Mouse (Mus musculus): ENCODE measurements around the gene Actl6a.
"Not testable (repeated sequence)": the region's sequence is repeated elsewhere in the genome, so short reads cannot be mapped to it uniquely, and the experiment has no call there.

Actl6a gene

DNA sequence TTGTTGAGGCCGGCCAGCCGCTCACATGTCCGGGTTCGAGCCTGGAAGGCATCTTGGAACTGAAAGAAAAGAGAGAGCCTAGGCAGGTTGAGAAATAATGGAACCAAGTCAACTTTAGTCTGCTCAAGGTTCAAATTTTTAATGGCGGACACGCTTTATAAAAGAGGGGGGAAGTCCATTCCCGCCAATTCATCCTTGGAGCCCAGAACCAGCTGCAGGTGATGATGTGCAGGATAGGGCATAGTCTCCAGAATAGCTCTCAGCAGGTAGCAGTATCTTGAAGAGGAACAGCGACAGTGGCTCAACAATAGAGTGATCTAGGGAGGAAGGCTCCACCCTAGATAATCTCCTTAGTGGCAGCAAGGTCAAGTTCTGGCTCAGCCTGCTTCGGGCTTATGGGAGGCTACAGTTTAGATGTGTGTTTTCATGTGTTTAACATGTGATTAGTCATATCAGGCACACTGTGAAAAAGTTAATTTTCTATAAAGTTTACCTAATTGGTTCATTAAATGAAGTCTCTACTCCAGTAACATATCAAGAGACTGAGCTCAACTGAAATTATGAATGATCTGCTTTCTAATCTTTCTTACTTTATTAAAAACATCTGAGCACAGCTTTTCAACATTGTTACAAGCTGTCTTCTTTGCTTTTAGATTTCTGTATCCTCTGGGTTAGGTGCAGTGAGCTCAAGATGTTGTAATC lies at the start of gene Actl6a:
Gene Actl6a (plus strand): TSS at position 652 of the 702 bp plus-strand sequence.
- not testable (repeated sequence) for DNase-seq (ENCODE audit: low read depth)

GRCm38 (mm10) chr3:32656398-32656994 lies 49.6 kb upstream of the Actl6a start:
- peak; percentile 80 for DNase-seq (ENCODE audit: low read depth)

- DNase-seq (ENCODE audit: low read depth): no peak
Measured at GRCm38 (mm10) chr3:32658401-32658800, 47.7 kb upstream of the Actl6a start.

GRCm38 (mm10) chr3:32658821-32659220 lies 47.3 kb upstream of the Actl6a start:
- DNase-seq (ENCODE audit: low read depth): peak; percentile 22

DNA sequence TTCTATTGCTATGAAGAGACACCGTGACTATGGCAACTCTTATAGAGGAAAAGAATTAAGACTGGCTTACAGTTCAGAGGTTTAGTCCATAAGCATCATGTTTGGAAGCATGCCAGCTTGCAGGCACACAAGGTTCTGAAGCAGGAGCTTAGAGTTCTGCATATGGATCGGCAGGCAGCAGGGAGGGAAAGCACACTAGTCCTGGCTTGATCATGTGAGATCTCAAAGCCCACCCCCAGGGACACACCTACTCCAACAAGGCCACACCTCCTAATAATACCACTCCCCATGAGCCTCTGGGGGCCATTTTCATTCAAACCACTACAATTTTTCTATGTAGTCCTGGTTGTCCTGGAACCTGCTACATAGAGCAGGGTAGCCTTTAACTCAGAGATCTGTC lies 46.6 kb upstream of the Actl6a start:
- DNase-seq (ENCODE audit: low read depth): no peak

GRCm38 (mm10) chr3:32660276-32660675 lies 45.8 kb upstream of the Actl6a start:
- peak; percentile 29 for DNase-seq (ENCODE audit: low read depth)

GRCm38 (mm10) chr3:32660831-32661555 lies 45.1 kb upstream of the Actl6a start:
- peak; percentile 21 for DNase-seq (ENCODE audit: low read depth)

DNA sequence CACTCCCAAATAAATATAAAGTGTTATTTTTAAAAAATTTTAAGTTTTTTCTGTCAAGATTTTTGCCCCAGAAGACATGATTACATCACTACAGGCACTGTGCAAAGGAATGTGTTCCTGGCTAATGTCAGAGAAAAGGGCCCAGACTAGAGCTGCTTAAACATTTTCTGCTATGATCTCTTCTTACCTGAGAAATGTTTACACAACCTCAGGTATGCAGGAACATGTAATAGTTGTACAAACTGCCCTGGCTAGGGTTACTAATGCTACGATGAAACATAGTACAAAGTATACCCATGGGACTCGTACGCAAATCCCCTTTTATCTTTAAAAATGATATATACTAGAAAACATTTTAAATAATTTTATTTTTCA lies 44.6 kb upstream of the Actl6a start:
- DNase-seq (ENCODE audit: low read depth): no peak

DNA sequence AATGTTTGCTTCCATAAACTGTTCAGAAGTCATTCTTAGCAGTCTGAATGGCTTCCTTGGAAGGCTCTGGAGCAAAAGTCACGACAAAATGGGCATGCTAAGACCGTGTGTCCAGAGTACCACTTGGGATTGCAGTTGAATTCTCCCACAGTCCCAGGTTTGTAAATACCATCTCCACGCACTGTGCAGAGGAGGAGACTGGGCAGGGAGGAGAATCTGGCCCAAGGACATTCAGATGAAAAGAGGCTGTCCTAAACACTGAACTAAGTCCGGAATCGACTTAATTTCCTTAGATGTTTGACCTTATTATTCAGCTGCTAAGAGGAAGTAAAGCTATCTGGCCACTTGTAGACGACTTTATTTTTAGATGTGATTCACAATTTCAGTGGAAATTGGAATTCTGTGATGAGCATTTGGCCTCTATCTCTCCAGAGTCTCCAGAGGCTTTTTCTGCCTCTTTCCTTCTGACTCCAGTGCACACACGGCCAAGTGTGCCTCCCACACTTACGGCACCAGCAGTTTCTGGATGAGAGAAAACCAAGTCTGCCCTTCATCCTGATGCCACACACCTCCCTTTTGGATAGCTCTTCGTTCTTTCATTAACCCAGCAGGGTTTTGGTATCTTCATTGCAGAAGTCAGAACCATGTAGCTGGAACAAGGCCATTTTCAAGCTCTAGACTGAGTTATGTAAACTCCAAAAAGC lies 37.7 kb upstream of the Actl6a start:
- no peak for DNase-seq (ENCODE audit: low read depth)

DNA sequence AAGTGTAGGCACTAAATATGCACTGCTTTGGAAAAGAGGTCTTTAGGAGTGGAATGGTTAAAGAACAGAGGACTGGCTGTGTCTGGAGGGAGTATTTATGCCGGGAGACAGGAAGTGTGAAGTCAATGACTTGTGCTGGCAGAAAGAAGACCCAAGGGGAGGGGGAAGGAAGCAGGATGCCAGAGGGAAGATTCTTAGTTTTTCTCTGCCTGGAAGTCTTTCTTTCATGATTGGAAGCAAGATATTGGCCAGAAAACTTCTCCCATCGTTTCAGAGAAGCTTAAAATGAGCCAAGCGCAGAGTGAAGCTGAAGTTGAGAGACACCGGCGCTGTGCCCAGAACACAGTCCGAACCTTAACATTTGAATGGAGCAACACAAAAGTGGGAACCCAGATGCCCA lies 36.9 kb upstream of the Actl6a start:
- no peak for DNase-seq (ENCODE audit: low read depth)

- no peak for DNase-seq (ENCODE audit: low read depth)
Measured at GRCm38 (mm10) chr3:32670196-32670595, 35.9 kb upstream of the Actl6a start.

DNA sequence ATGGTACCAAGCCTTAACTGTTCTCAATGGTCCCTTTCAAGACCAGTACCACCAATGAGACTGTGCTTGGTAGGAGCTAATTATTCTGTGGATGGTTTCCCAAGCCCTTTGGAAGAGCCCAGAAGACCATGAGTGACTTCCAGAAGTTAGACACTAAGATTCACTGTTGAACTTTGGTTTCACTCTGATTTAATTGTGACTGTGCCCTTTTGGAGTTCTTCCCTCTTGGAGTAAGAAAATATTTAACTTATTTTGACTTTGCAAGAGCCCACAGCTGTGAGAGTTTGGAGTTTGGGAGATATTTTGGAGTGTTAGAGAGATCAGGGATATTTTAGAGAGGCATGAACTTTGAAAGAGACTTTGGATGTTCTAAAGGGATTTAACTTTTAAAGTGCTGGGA lies 32.9 kb upstream of the Actl6a start:
- no peak for DNase-seq (ENCODE audit: low read depth)

- DNase-seq (ENCODE audit: low read depth): no peak
Measured at GRCm38 (mm10) chr3:32676393-32676792, 29.7 kb upstream of the Actl6a start.

- no peak for DNase-seq (ENCODE audit: low read depth)
Measured at GRCm38 (mm10) chr3:32682910-32683531, 23.1 kb upstream of the Actl6a start.

- no peak for DNase-seq (ENCODE audit: low read depth)
Measured at GRCm38 (mm10) chr3:32684631-32685030, 21.5 kb upstream of the Actl6a start.

DNA sequence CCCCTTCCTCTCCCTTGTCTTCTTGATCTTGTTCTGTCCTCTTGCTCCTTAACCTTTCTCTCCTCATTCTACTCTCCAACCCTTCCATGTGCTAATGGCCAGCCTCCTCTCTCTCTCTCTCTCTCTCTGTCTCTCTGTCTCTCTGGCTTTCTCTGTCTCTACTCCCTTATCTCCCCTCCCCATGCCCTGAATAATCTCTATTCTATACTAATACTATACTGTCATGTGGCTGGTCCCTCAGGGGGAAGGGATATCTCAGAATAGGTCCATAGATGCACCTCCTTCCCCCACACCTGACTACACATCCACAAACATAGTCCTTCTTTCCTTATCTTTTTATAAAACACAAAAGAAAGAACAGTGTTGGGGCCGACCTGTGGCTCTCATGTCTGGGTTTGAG lies 19.6 kb upstream of the Actl6a start:
- DNase-seq (ENCODE audit: low read depth): no peak

- no peak for DNase-seq (ENCODE audit: low read depth)
Measured at GRCm38 (mm10) chr3:32687156-32687555, 18.9 kb upstream of the Actl6a start.

GRCm38 (mm10) chr3:32689567-32689999 lies 16.5 kb upstream of the Actl6a start:
- peak; percentile 88 for DNase-seq (ENCODE audit: low read depth)

DNA sequence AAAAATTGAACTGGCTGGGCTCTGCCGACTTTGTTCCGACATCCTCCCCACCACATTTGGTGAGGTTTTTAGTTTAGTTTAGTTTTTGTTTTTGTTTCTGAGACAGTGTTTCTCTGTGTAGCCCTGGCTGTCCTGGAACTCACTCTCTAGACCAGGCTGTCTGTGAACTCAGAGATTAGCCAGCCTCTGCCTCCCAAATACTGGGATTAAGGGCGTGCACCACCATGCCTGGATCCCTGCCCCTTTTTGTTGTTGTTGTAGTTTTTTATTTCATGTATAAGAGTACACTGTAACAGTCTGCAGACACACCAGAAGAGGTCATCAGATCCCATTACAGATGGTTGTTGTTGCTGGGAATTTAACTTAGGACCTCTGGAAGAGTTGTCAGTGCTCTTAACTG lies 16.1 kb upstream of the Actl6a start:
- DNase-seq (ENCODE audit: low read depth): no peak

- DNase-seq (ENCODE audit: low read depth): no peak
Measured at GRCm38 (mm10) chr3:32690901-32691300, 15.2 kb upstream of the Actl6a start.

GRCm38 (mm10) chr3:32691841-32692240 lies 14.3 kb upstream of the Actl6a start:
- DNase-seq (ENCODE audit: low read depth): no peak

- no peak for DNase-seq (ENCODE audit: low read depth)
Measured at GRCm38 (mm10) chr3:32694211-32694610, 11.9 kb upstream of the Actl6a start.
